Mouse (Mus musculus) cerebellum, adult 11-12 months (tissue): ENCODE results near the gene Pde6d.
"Not testable (repeated sequence)": the region's sequence is repeated elsewhere in the genome, so short reads cannot be mapped to it uniquely, and the experiment has no call there.

ENCODE experiments used
- DNase-seq: peaks from one replicate; pipeline ENCODE4 v3.0.0; 2022

Gene Pde6d

GRCm38 (mm10) chr1:86568409-86568808, 14.0 kb downstream of the Pde6d start:
- DNase-seq, result no peak

- DNase-seq, result no peak
Measured at GRCm38 (mm10) chr1:86562663-86563062, 19.8 kb downstream of the Pde6d start.

- DNase-seq, result no peak
Measured at GRCm38 (mm10) chr1:86559232-86559631, 23.2 kb downstream of the Pde6d start.

GRCm38 (mm10) chr1:86557872-86558271, 24.6 kb downstream of the Pde6d start:
- no peak for DNase-seq

- no peak for DNase-seq
Measured at GRCm38 (mm10) chr1:86555665-86556064, 26.8 kb downstream of the Pde6d start.

GRCm38 (mm10) chr1:86551877-86552276, 30.6 kb downstream of the Pde6d start:
- no peak for DNase-seq

DNA sequence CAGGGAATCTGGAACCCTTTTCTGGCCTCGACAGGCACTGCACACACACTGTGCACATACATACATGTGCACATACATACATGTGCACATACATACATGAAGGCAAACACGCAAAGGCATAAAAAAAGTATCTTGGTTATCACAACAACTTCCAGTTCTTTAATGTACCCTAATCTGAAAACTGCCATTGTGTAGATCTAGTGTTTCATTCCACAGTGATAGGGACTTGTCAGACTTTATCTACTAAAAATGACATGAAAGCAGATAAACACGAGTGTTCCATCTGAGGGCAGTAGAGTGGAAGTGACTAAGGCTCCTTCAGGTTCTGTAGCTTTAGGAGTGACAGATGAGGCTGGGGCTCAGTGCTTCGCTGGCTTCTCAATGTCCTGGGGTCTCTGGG, 31.1 kb downstream of the Pde6d start:
- DNase-seq, result no peak

GRCm38 (mm10) chr1:86546797-86547196, 35.6 kb downstream of the Pde6d start:
- DNase-seq, result no peak

DNA sequence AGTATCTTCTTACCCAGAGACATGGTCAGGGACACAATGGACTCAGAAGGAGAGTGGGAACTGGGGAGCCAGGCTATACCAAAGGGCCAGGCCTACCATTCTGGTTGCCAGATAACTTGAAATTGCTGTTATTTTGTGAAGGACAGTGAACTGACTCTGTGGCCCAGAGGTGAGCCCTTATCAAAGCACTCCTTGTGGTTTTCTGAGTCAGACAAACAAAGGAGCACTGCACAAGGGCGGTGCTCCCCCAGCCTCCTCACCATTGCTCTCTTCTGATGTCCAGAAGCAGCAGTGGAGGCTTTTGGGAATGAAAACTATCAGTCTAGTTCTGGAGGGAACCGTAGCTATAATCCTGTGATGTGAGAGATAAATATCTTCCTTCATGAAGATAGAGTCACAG, 39.8 kb downstream of the Pde6d start:
- no peak for DNase-seq

DNA sequence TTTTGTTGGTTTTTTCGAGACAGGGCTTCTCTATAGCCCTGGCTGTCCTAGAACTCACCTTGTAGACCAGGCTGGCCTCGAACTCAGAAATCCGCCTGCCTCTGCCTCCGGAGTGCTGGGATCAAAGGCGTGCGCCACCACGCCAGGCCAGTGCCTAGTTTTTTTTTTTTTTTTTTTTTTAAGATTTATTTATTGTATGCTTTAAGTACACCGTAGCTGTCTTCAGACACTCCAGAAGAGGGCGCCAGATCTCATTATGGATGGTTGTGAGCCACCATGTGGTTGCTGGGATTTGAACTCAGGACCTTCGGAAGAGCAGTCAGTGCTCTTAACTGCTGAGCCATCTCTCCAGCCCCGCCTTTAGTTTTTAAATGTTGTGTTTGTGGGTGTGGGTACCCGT, 42.8 kb downstream of the Pde6d start:
- not testable (repeated sequence) for DNase-seq

DNA sequence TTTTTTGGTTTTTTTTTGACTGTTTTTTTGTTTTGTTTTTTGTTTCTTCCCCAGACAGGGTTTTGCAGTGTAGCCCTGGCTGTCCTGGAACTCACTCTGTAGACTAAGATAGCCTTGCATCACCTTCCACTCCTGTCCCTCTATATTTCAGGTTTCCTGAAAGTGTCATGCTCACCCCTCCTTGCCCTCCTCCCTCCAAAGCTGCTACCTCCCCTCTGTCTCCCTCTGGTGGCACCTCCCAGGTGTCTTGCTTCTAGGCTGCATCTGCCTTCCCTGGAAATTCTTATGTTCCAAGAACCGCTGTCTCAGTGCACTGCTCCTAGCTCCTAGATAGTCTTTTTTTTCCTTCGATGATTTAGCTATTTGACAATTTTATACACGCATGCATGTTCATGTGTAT, 44.0 kb downstream of the Pde6d start:
- DNase-seq, result no peak

- peak; percentile 43 for DNase-seq
Measured at GRCm38 (mm10) chr1:86533411-86534130, 48.9 kb downstream of the Pde6d start.

DNA sequence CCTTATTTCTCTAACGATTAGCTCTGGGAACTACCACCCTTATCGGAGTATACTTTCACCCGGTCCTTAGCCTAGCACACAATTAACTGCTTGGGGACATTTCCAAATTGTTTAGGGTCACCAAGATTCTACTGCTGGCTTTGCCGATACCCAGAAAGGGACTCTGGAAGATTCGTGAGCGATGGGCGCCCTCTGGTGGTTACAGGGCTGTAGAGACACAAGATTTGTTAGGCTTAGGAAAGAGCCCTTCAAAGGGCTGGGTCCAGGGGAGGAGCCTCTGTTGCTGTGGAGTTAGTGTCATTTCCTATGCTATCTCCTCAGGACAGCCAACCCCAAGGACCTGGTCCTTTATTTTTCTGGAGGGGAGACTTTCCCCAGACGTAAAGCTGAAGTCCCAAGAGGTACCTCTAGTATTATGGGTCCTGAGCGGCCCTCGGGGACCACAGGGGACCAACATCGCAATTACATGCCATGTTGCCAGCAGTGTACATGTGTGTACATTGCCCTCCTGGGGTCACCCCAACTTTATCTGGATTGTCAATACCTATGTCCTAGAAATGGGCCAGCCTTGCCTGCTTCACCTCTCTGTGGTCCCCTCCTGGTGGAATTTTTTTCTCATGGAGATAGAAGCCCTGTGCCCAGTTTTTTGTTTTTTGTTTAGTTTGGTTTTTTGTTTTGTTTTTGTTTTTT, 49.9 kb downstream of the Pde6d start:
- DNase-seq, result peak; percentile 89

GRCm38 (mm10) chr1:86531547-86532321, 50.7 kb downstream of the Pde6d start:
- DNase-seq, result peak; percentile 47

DNA sequence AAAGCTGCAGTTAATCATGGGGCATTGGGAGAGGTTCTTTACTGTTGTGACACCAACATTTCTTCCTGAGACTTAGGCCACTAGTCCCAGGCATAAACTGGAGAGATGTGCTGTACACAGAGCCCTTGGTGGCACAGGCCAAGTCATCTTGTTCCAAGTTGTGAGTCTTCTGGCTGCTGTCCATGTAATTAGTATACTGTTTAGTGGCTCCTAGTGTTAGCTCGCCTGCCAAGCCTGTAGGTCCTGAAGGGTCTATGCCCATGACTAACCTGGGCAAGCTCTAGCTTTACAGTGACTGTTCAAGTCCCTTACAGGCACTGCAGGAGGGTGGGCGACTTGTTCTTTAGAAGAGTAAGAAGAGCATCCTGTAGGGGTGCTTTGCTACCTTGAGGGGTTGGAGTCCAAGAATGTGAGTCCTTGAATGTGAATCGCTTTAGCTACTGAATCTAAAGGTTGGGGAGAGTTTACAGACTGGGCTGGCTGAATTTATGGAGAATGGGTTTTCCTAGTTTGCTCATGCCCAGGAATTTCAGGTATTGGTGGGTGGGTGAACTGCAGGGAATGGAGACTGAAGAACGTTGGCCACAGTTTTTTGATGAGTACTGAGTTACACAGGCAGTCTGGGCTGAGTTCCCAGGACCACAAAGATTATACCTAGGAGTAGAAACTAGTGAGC, 51.4 kb downstream of the Pde6d start:
- peak; percentile 49 for DNase-seq

DNA sequence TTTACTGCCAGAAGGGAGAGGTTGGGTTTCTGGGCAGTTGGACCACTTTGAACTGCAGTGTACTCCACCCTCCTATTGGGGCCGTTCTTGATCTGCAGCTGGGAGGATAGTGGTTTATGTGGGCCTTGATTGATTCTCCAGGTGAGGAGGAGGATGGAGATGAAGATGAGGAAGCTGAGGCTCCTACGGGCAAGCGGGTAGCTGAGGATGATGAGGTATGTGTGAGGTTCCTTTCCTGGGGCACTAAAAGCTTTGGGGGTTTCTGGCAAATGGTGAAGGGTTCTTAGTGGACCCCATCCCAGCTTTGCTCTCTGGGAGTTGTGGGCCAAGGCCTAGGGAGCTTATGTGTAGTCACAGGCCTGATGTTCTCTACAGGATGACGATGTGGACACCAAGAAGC, 52.8 kb downstream of the Pde6d start:
- DNase-seq, result peak; percentile 52

- DNase-seq, result peak; percentile 86
Measured at GRCm38 (mm10) chr1:86528571-86529180, 53.8 kb downstream of the Pde6d start.

- peak; percentile 93 for DNase-seq
Measured at GRCm38 (mm10) chr1:86527599-86528486, 54.6 kb downstream of the Pde6d start.

DNA sequence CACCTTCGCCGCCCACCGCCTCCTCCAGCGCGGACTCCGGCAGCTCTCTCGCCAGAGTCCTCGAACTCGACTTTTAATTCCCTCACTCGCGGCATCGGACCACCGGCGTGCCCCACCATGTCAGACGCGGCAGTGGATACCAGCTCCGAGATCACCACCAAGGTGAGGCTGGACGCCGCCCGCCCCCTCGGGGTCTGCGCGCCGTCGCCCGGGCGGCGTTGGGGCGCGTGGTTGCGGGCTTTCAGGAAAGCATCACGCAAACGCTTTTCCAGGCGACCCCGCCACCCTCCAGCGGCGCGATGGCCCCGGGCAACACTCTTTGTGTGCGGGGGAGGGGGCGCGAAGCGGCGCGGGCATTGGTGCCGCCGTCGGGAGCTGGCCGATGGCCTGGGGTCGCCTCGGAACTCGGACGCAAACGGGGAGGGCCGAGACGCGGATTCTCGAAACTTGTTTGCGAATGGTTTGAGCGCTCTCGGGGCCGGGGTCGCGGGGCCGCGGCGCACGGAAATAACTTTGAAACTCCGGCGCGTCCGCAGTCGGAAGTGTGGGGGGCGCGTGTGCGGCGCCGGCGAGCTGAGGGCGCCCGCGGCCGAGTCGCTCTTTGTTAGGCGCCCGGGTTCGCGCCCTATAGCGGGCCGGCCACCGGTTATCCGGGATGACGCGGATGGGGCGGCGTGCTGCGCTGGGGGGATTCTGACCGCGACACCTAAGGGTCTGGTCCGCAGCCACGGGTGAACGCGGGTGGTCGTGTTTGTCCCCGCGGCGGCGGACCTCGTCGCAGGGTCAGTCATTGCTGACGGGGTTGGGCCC, 55.4 kb downstream of the Pde6d start:
- DNase-seq, result peak; percentile 81

DNA sequence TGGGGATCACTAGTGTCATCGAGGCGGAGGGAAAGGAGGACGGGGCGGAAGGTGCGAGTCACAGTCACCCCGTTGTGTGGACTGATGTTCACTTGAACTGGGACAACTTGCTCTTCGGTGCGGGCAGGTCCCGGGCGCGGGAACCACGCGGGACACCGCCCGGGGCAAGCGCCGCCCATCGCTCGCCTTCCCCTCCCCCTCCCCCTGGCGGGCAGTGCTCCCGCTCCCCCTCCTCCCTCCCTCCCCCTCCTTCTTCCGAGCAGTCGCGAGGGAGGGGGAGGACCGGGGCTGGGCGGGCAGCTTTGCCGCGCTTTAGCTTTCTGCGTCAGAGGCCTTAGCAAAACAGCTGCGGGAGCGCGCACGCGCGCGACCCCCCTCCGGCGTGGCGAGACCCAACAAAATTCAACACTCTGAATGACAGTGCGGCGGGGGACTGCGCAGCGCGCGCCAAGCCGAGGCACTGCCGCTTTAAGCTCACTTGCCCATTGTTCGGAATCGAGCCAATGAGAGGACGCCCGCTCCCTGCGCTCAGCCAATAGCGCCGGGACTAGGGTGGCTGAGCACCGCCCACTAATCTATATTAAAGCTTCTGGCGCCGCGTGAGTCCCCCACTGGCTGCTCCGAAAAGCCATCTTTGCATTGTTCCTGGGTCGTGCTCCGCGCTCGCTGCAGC, 56.2 kb downstream of the Pde6d start, which contains the start of gene Ptma:
Ptma (plus strand) TSS at position 611 of the 673 bp plus-strand sequence.
- peak; percentile 100 for DNase-seq
